Mouse (Mus musculus) intestine, postnatal 0 days (tissue): Measurements from ENCODE around the gene Prdm16. TPM values are rescaled to one million over a fixed set of nuclear protein-coding genes. Genes with fewer than 3 reads are reported as not detected.

Experiments used
- ATAC-seq: fragments of 200-750 bp; cut with Nextera tagmentation; 2 replicates; pipeline ENCODE4 v1.8.0; 2017; ENCODE audit warnings: mild to moderate bottlenecking, moderate TSS enrichment, moderate library complexity
- H3K27ac ChIP-seq: fragments of 300-500 bp; sonication (generic); 2 replicates; pipeline ENCODE4 v1.5.1; 2014; ENCODE audit warnings: mild to moderate bottlenecking, low read depth, low read length, moderate library complexity
- H3K27me3 ChIP-seq: fragments of 300-500 bp; sonication (generic); replicated peaks from 2 replicates; pipeline ENCODE4 v1.6.1; 2014; ENCODE audit warnings: low read length, mixed read lengths; ENCODE audit not compliant: control insufficient read depth, insufficient read depth
- H3K36me3 ChIP-seq: fragments of 300-500 bp; sonication (generic); 2 replicates; pipeline ENCODE4 v1.6.1; 2014; ENCODE audit warnings: mild to moderate bottlenecking, moderate library complexity; ENCODE audit not compliant: control insufficient read depth, insufficient read depth
- H3K4me1 ChIP-seq: fragments of 300-500 bp; sonication (generic); replicated peaks from 2 replicates; pipeline ENCODE4 v1.6.1; 2014; ENCODE audit warnings: antibody characterized with exemption, low read length, mixed read lengths; ENCODE audit not compliant: control insufficient read depth, insufficient read depth
- H3K4me2 ChIP-seq: fragments of 300-500 bp; sonication (generic); replicated peaks from 2 replicates; pipeline ENCODE4 v1.6.1; 2014; ENCODE audit warnings: low read depth, mild to moderate bottlenecking, moderate library complexity
- H3K4me3 ChIP-seq: fragments of 300-500 bp; sonication (generic); 2 replicates; pipeline ENCODE4 v1.5.1; 2014; ENCODE audit warnings: low read depth, low read length
- H3K9ac ChIP-seq: fragments of 300-500 bp; sonication (generic); 2 replicates; pipeline ENCODE4 v1.6.1; 2014; ENCODE audit warnings: mild to moderate bottlenecking, low read depth, low read length
- H3K9me3 ChIP-seq: fragments of 300-500 bp; sonication (generic); 2 replicates; pipeline ENCODE4 v1.6.1; 2016; ENCODE audit warnings: mixed run types; ENCODE audit not compliant: control insufficient read depth
- CTCF ChIP-seq: sonication (generic); IDR thresholded peaks from 2 replicates; pipeline ENCODE4 v1.5.1; 2016; ENCODE audit warnings: low read depth, mild to moderate bottlenecking, control low read depth, antibody characterized with exemption, moderate library complexity
- WGBS: fragments of 180-500 bp; shearing (Covaris S2); extraction: QIAGEN DNeasy Blood & Tissue Kit; methylation state at CpG from one replicate; pipeline ENCODE4 v1.1.7; 2014; 5-methylcytosine and 5-hydroxymethylcytosine counted together
- polyA plus RNA-seq: library from polyadenylated mRNA; unstranded; fragments of >200 nt; fragmentation: Nextera tagmentation; extraction: Ambion mirVana; gene quantifications from 2 replicates; pipeline ENCODE4 v1.2.1, GENCODE M21; 2015

Prdm16 gene
- polyA plus RNA-seq, 1 experiment from 2014 or later = 9.0 TPM

GRCm38 (mm10) chr4:154558041-154558440, 78.6 kb downstream of the Prdm16 start:
- Histone ChIP-seq H3K9ac (no peak overlapping the region), H3K9me3 (no peaks in the 10 kb centered on the region), H3K27me3 (no peaks in the 10 kb centered on the region), H3K4me1 (no peaks in the 10 kb centered on the region; the same call in 1 of the 2 replicates), H3K27ac (no peak overlapping the region), H3K4me3 (no peak overlapping the region), H3K4me2 (no peak overlapping the region), H3K36me3 (no peaks in the 10 kb centered on the region)
- 93% methylated on average over 5 of the region's 5 CpGs for WGBS
- no peak for TF ChIP-seq CTCF
- no peak for ATAC-seq

DNA sequence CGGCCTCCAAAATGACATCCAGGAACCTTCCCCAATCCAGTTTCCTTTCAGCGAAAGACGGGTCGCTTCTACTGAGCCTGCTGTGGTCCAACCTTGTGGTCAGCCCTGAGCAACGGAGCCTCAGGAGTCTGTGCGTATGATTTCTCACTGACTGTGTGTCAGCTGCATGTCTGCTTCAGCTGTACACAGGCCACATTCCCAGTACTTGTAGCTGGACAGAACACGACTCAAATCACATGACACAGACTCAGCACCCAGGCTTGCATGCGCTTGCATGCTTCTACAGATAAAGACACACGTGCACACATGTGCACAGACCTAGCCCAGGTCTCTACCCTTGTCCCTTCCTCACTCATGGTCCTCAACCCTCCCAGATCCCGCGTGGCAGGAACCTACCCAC, 79.5 kb downstream of the Prdm16 start:
- no peak overlapping the region for H3K9ac ChIP-seq
- 82% methylated on average over 11 of the region's 11 CpGs for WGBS
- H3K9me3 ChIP-seq = no peaks in the 10 kb centered on the region

DNA sequence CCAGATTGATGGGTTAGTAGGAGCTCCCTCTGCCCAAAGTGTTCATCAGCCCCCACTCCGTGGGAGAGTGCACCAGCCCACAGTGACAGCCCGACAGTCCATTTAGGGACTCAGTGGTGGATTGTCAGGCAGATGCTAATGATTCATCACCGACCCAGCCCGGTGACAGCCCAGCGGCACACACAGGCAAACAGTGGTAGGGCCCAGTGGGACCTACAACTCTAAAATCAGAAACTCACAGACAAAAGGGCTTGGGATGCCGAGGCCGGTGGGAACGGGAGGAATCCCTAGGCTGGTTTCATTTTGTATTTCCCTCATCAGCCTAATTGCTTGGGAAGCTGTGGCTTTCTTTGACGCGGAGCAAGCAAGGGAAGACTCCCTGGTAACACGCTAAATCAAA, 80.3 kb downstream of the Prdm16 start:
- Histone ChIP-seq H3K27me3 (no peaks in the 10 kb centered on the region), H3K27ac (no peak overlapping the region), H3K4me2 (no peak overlapping the region), H3K4me3 (no peak overlapping the region), H3K4me1 (no peaks in the 10 kb centered on the region), H3K36me3 (no peaks in the 10 kb centered on the region), H3K9ac (no peak overlapping the region), H3K9me3 (no peaks in the 10 kb centered on the region)
- ATAC-seq = no peak
- TF ChIP-seq CTCF = no peak
- WGBS = 73% methylated on average over 11 of the region's 11 CpGs

More for the DNA sequence above, 79.5 kb downstream of the Prdm16 start:
- no peak for TF ChIP-seq CTCF
- Histone ChIP-seq H3K27me3 (no peaks in the 10 kb centered on the region), H3K4me3 (no peak overlapping the region), H3K4me2 (no peak overlapping the region), H3K36me3 (no peaks in the 10 kb centered on the region), H3K4me1 (no peaks in the 10 kb centered on the region; the same call in 1 of the 2 replicates), H3K27ac (no peak overlapping the region)
- no peak for ATAC-seq

- 64% methylated on average over 17 of the region's 17 CpGs for WGBS
- no peaks in the 10 kb centered on the region for H3K9me3 ChIP-seq
Observed at GRCm38 (mm10) chr4:154549961-154550393, 86.7 kb downstream of the Prdm16 start.

DNA sequence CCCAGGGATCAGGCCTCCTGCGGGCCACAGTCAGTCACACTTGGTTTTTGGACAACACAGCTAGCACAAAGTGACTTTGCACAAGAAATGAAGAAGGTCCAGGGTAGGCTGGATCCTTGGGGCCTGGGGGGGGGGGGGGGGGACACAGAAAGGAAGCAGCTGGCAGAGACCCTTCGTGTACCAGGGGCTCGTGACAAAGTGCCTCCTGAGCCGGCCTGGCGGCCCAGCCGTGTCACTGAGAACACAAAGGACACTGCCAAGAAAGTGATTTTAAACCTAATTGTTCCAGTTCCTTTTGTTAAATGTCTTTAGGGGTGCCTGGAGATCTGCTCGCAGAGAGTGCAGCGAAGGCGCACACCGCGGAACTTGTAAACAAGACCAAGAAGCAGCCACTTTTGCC, 87.2 kb downstream of the Prdm16 start:
- no peaks in the 10 kb centered on the region for H3K36me3 ChIP-seq
- no peaks in the 10 kb centered on the region for H3K27me3 ChIP-seq
- WGBS = 76% methylated on average over 11 of the region's 11 CpGs
- H3K27ac ChIP-seq = no peak overlapping the region
- no peak for ATAC-seq
- TF ChIP-seq CTCF = no peak
- H3K9ac ChIP-seq = no peak overlapping the region
- H3K9me3 ChIP-seq = no peaks in the 10 kb centered on the region
- H3K4me1 ChIP-seq = no peaks in the 10 kb centered on the region
- no peak overlapping the region for H3K4me2 ChIP-seq
- no peak overlapping the region for H3K4me3 ChIP-seq

More at GRCm38 (mm10) chr4:154549961-154550393, 86.7 kb downstream of the Prdm16 start:
- Histone ChIP-seq H3K9ac (no peak overlapping the region), H3K27ac (no peak overlapping the region), H3K36me3 (no peaks in the 10 kb centered on the region), H3K4me1 (no peaks in the 10 kb centered on the region), H3K27me3 (no peaks in the 10 kb centered on the region), H3K4me3 (no peak overlapping the region), H3K4me2 (0 out of 2 replicates have a peak overlapping the region, but pooled peaks have one; percentile 21)
- TF ChIP-seq CTCF = no peak
- ATAC-seq = no peak

GRCm38 (mm10) chr4:154547176-154547855, 89.4 kb downstream of the Prdm16 start:
- 70% methylated on average over 21 of the region's 21 CpGs for WGBS
- Histone ChIP-seq H3K9me3 (no peaks in the 10 kb centered on the region), H3K27ac (no peak overlapping the region), H3K36me3 (no peaks in the 10 kb centered on the region), H3K4me2 (no peak overlapping the region), H3K9ac (no peak overlapping the region), H3K27me3 (no peaks in the 10 kb centered on the region), H3K4me3 (no peak overlapping the region), H3K4me1 (0 out of 2 replicates have a peak, but pooled peaks cover 4% of the 10 kb centered on the region)
- ATAC-seq = no peak
- no peak for TF ChIP-seq CTCF
